Mouse (Mus musculus) heart, embryonic 13.5 days (tissue): ENCODE measurements around the gene Ttc30a1. TPM values are rescaled to one million over a fixed set of nuclear protein-coding genes. Genes with fewer than 3 reads are reported as not detected.
"Not testable (repeated sequence)": the region's sequence is repeated elsewhere in the genome, so short reads cannot be mapped to it uniquely, and the experiment has no call there.

Experiments used
- ATAC-seq: fragments of 200-750 bp; cut with Nextera tagmentation; 2 replicates; pipeline ENCODE4 v1.8.0; 2017; ENCODE audit warnings: moderate TSS enrichment; ENCODE audit not compliant: insufficient number of reproducible peaks, low FRiP score, low TSS enrichment; ENCODE audit errors: extremely low read depth
- H3K27ac ChIP-seq: fragments of 300-500 bp; sonication (generic); replicated peaks from 2 replicates; pipeline ENCODE4 v1.5.1; 2015; ENCODE audit warnings: moderate library complexity, mild to moderate bottlenecking, inconsistent platforms
- H3K27me3 ChIP-seq: fragments of 300-500 bp; sonication (generic); replicated peaks from 2 replicates; pipeline ENCODE4 v1.6.1; 2015; ENCODE audit warnings: mild to moderate bottlenecking, inconsistent platforms
- H3K36me3 ChIP-seq: fragments of 300-500 bp; sonication (generic); 2 replicates; pipeline ENCODE4 v1.6.1; 2015; ENCODE audit warnings: mild to moderate bottlenecking, inconsistent platforms
- H3K4me1 ChIP-seq: fragments of 300-500 bp; sonication (generic); 2 replicates; pipeline ENCODE4 v1.6.1; 2015; ENCODE audit warnings: inconsistent platforms
- H3K4me2 ChIP-seq: fragments of 300-500 bp; sonication (generic); 2 replicates; pipeline ENCODE4 v1.6.1; 2015; ENCODE audit warnings: inconsistent platforms, mild to moderate bottlenecking, moderate library complexity
- H3K4me3 ChIP-seq: fragments of 300-500 bp; sonication (generic); 2 replicates; pipeline ENCODE4 v1.5.1; 2015; ENCODE audit warnings: moderate library complexity, mild to moderate bottlenecking, inconsistent platforms
- H3K9ac ChIP-seq: fragments of 300-500 bp; sonication (generic); 2 replicates; pipeline ENCODE4 v1.6.1; 2015; ENCODE audit warnings: inconsistent platforms, mild to moderate bottlenecking, moderate library complexity
- H3K9me3 ChIP-seq: fragments of 300-500 bp; sonication (generic); 2 replicates; pipeline ENCODE4 v1.6.1; 2016; ENCODE audit warnings: inconsistent platforms
- WGBS: fragments of 180-500 bp; shearing (Covaris S2); methylation state at CpG from one replicate; pipeline ENCODE4 v1.1.7; 2015; ENCODE audit warnings: mixed read lengths; 5-methylcytosine and 5-hydroxymethylcytosine counted together
- polyA plus RNA-seq: library from polyadenylated mRNA; unstranded; fragments of >200 nt; fragmentation: Nextera tagmentation; extraction: Ambion mirVana; gene quantifications from 2 replicates; pipeline ENCODE4 v1.2.1, GENCODE M21; 2015

The Ttc30a1 gene
- polyA plus RNA-seq, 1 experiment from 2014 or later: 5.5 TPM

- no peak overlapping the region for H3K4me2 ChIP-seq
- no peak overlapping the region for H3K4me3 ChIP-seq
- H3K9me3 ChIP-seq: no peaks in the 10 kb centered on the region
- H3K27ac ChIP-seq: no peak overlapping the region
- H3K4me1 ChIP-seq: peaks cover 6% of the 10 kb centered on the region
- no peak for ATAC-seq
- H3K36me3 ChIP-seq: no peaks in the 10 kb centered on the region
- H3K27me3 ChIP-seq: no peaks in the 10 kb centered on the region
- 90% methylated on average over 4 of the region's 4 CpGs for WGBS
- H3K9ac ChIP-seq: no peak overlapping the region
Observed at GRCm38 (mm10) chr2:75982626-75983025, 859 bp upstream of the Ttc30a1 start.

DNA sequence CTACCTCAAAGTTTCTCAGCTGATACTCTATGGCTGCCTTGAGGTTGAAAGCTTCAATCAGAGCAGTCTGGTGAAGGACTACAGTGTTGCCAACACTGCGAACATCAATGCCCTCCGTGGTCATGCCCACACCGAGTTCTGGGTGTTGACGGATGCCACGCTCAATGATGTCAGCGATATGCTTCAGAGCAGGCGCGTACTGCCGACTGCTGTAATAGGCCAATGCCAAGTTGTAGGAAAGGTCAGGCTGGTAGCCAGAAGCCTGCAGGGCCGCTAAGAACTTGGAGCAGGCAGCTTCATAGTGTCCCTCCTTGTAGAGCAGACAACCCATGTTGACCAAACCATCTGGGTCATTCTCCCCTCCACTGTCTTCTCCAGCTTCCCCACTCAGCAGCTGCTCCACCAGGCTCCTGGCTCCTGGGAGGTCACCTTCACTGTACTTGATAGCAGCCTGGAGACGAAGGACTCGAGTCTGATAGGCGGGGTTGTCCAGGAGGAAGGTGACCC lies 781 bp downstream of the Ttc30a1 start:
- WGBS: 86% methylated on average over 13 of the region's 13 CpGs
- H3K27ac ChIP-seq: not testable (repeated sequence)
- H3K9ac ChIP-seq: peak overlapping the region; percentile 75

DNA sequence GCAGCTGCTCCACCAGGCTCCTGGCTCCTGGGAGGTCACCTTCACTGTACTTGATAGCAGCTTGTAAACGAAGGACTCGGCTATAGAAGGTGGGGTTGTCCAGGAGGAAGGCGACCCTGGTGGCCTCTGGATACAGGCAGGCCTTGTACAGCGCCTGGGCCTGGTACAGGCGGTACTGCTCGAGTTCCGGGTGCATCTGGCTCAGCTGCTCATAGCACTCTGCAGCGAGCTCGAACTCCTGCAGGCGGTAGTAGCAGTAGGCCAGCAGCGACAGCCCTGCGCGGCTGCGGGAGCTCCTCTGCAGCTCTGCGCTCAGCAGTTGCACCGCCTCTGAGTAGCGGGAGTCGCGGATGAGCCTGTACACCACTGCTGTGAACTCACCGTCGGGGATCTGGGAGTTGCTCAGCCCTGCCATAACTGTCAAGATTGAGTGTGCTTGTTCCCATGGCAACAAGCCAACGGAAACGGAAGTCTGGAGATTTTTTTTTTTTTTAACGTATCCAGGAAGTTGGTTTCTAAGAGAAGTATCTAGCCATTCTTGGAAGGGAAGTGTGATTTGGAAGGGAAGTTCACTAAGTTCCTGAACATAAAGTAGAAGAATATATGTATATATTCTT lies 3.9 kb downstream of the Ttc30a1 start, which contains the start of gene Ttc30a2:
TSS of gene Ttc30a2 (minus strand) at position 419 of the 617 bp plus-strand sequence.
- not testable (repeated sequence) for H3K36me3 ChIP-seq, H3K9ac ChIP-seq, H3K27me3 ChIP-seq, H3K27ac ChIP-seq, H3K9me3 ChIP-seq, ATAC-seq
- peaks cover 12% of the 10 kb centered on the region for H3K4me1 ChIP-seq
- H3K4me2 ChIP-seq: peak within 1 kb of the TSS; percentile 56
- peak within 1 kb of the TSS; percentile 33 for H3K4me3 ChIP-seq
- WGBS: 29% methylated on average over 17 of the region's 24 CpGs

More for the DNA sequence above, 781 bp downstream of the Ttc30a1 start:
- H3K9me3 ChIP-seq, H3K36me3 ChIP-seq, H3K27me3 ChIP-seq, ATAC-seq, H3K4me1 ChIP-seq: not testable (repeated sequence)
- peak overlapping the region; percentile 63 for H3K4me3 ChIP-seq
- H3K4me2 ChIP-seq: peak overlapping the region; percentile 76

- H3K36me3 ChIP-seq, H3K27ac ChIP-seq, H3K4me1 ChIP-seq, H3K4me3 ChIP-seq, H3K4me2 ChIP-seq, ATAC-seq, H3K9ac ChIP-seq, H3K27me3 ChIP-seq, H3K9me3 ChIP-seq: not testable (repeated sequence)
- 69% methylated on average over 2 of the region's 2 CpGs for WGBS
Observed at GRCm38 (mm10) chr2:75976070-75976469, 5.7 kb downstream of the Ttc30a1 start.

DNA sequence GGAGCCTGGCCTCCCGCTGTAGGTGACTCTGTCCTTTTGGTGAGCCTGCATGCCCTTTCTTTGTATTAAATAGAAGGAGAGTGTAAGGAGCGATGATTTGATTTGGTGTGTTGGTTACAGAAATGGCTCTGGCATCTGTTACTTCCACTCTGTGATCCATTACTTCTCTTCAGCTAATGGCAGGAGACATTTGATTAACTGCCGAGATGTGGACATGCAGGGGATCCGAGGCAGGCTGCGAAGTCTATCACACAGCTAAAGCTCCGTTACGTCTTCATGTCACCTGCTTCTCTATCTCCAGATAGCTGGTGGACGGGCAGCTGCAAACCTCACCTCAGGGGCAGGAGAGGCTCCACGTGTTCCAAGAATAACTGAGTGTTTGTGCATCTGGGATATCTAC lies 7.6 kb downstream of the Ttc30a1 start:
- H3K4me2 ChIP-seq: peak overlapping the region; percentile 11; the same call in 1 of the 2 replicates
- no peak for ATAC-seq

GRCm38 (mm10) chr2:75964972-75965371 lies 16.8 kb downstream of the Ttc30a1 start:
- Histone ChIP-seq H3K36me3 (no peaks in the 10 kb centered on the region), H3K27ac (peak overlapping the region; percentile 70), H3K9ac (peak overlapping the region; percentile 63), H3K9me3 (no peaks in the 10 kb centered on the region), H3K4me2 (peak overlapping the region; percentile 72), H3K27me3 (no peaks in the 10 kb centered on the region), H3K4me1 (peaks cover 34% of the 10 kb centered on the region), H3K4me3 (peak overlapping the region; percentile 38)
- no peak for ATAC-seq
- 17% methylated on average over 5 of the region's 5 CpGs for WGBS

More for the DNA sequence above, 7.6 kb downstream of the Ttc30a1 start:
- WGBS: 38% methylated on average over 9 of the region's 9 CpGs
- H3K36me3 ChIP-seq: no peaks in the 10 kb centered on the region
- no peak overlapping the region for H3K9ac ChIP-seq
- no peaks in the 10 kb centered on the region for H3K9me3 ChIP-seq
- H3K4me3 ChIP-seq: no peak overlapping the region
- peaks cover 9% of the 10 kb centered on the region for H3K4me1 ChIP-seq
- H3K27ac ChIP-seq: no peak overlapping the region
- H3K27me3 ChIP-seq: no peaks in the 10 kb centered on the region

GRCm38 (mm10) chr2:75964512-75964911 lies 17.3 kb downstream of the Ttc30a1 start:
- Histone ChIP-seq H3K4me1 (peaks cover 39% of the 10 kb centered on the region), H3K9ac (peak overlapping the region; percentile 63), H3K27me3 (no peaks in the 10 kb centered on the region), H3K27ac (peak overlapping the region; percentile 70), H3K4me3 (peak overlapping the region; percentile 38), H3K36me3 (no peaks in the 10 kb centered on the region), H3K4me2 (peak overlapping the region; percentile 72), H3K9me3 (no peaks in the 10 kb centered on the region)
- ATAC-seq: no peak
- 6% methylated on average over 14 of the region's 14 CpGs for WGBS

DNA sequence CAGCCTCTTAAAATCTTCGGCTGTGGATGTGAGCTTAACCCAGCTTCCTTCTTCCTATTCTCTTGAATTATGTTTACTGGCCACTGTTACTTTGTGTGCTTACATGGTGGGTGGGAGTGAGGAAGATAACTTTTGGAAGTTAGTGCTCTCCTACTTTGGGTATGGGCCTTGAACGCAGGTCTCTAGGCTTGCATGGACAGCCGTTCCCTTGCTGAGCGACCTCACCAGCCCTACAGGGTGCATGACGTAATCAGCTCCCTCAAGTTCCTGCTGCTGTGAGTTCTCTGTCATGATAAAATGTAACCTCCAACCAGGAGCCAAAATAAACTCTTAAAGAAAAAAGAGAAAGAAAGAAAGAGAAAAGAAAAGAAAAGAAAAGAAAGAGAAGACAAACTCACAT lies 17.7 kb downstream of the Ttc30a1 start:
- WGBS: 49% methylated on average over 5 of the region's 5 CpGs
- H3K27me3 ChIP-seq: no peaks in the 10 kb centered on the region
- peak overlapping the region; percentile 38 for H3K4me3 ChIP-seq
- H3K36me3 ChIP-seq: no peaks in the 10 kb centered on the region
- peak overlapping the region; percentile 70; the same call in 1 of the 2 replicates for H3K27ac ChIP-seq
- no peaks in the 10 kb centered on the region for H3K9me3 ChIP-seq
- peak overlapping the region; percentile 59 for H3K9ac ChIP-seq
- peak overlapping the region; percentile 72 for H3K4me2 ChIP-seq
- no peak for ATAC-seq
- H3K4me1 ChIP-seq: peaks cover 44% of the 10 kb centered on the region

GRCm38 (mm10) chr2:75963211-75963840 lies 18.4 kb downstream of the Ttc30a1 start:
- Histone ChIP-seq H3K36me3 (no peaks in the 10 kb centered on the region), H3K27me3 (no peaks in the 10 kb centered on the region), H3K4me2 (no peak overlapping the region), H3K27ac (0 out of 2 replicates have a peak overlapping the region, but pooled peaks have one; percentile 1), H3K4me3 (no peak overlapping the region), H3K9ac (no peak overlapping the region), H3K9me3 (no peaks in the 10 kb centered on the region), H3K4me1 (peaks cover 51% of the 10 kb centered on the region)
- ATAC-seq: no peak
- WGBS: 74% methylated on average over 10 of the region's 10 CpGs

- no peaks in the 10 kb centered on the region for H3K9me3 ChIP-seq
- peak overlapping the region; percentile 61 for H3K4me2 ChIP-seq
- no peaks in the 10 kb centered on the region for H3K27me3 ChIP-seq
- 38% methylated on average over 15 of the region's 15 CpGs for WGBS
- peak overlapping the region; percentile 73 for H3K27ac ChIP-seq
- H3K36me3 ChIP-seq: no peaks in the 10 kb centered on the region
- H3K4me3 ChIP-seq: no peak overlapping the region
- H3K4me1 ChIP-seq: peaks cover 51% of the 10 kb centered on the region
- ATAC-seq: no peak; the same call in 1 of the 2 replicates
- peak overlapping the region; percentile 33; the same call in 1 of the 2 replicates for H3K9ac ChIP-seq
Observed at GRCm38 (mm10) chr2:75960366-75961330, 21.1 kb downstream of the Ttc30a1 start.
